Mouse (Mus musculus): Measurements from ENCODE around the gene Aldh1a7. TPM values are rescaled to one million over a fixed set of nuclear protein-coding genes. Genes with fewer than 3 reads are reported as not detected.

Gene Aldh1a7
- 2.8 and 3.3 TPM in 2 replicates for polyA plus RNA-seq (2015; fragmentation: Nextera tagmentation; extraction: Ambion mirVana)

DNA sequence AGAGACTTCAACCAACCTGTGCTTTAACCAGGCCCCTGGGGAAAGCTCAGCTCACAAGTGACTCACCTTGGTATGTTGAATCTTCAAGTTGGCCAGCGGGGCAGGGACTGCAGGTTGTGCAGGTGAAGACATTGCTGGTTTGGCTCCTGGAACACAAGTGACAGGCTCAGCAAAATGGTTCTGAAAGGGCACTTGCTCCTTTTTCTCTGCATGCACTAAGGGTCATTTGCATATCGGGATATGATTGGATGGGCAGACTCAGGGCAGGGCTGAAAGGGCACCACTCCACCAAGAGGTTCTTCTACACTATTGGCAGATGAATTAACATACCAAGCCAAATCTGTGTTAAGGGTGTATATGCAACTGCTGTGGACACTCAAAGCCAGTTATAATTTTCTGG lies at the start of gene Aldh1a7:
TSS of gene Aldh1a7 (minus strand) at position 182 of the 400 bp plus-strand sequence.
- WGBS, result 61% methylated on average over 2 of the region's 2 CpGs
- no peaks in the 10 kb centered on the region for H3K27me3 ChIP-seq (replicated peaks)
- no peak for ATAC-seq (ENCODE audit: extremely low read depth, insufficient number of reproducible peaks, low FRiP score, low TSS enrichment)
- H3K9ac ChIP-seq, result no peak within 1 kb of the TSS
- H3K4me2 ChIP-seq, result no peak within 1 kb of the TSS
- H3K4me3 ChIP-seq, result no peak within 1 kb of the TSS
- H3K36me3 ChIP-seq, result no peaks in the 10 kb centered on the region
- no peaks in the 10 kb centered on the region for H3K9me3 ChIP-seq
- no peak within 1 kb of the TSS for H3K27ac ChIP-seq (replicated peaks)
- no peaks in the 10 kb centered on the region for H3K4me1 ChIP-seq

- Histone ChIP-seq H3K4me3 (no peak overlapping the region), H3K27me3 (replicated peaks) (no peaks in the 10 kb centered on the region), H3K9ac (no peak overlapping the region), H3K4me2 (no peak overlapping the region), H3K36me3 (no peaks in the 10 kb centered on the region), H3K9me3 (no peaks in the 10 kb centered on the region), H3K27ac (replicated peaks) (no peak overlapping the region), H3K4me1 (no peaks in the 10 kb centered on the region)
- 37% methylated on average over 2 of the region's 2 CpGs for WGBS
- ATAC-seq (ENCODE audit: extremely low read depth, insufficient number of reproducible peaks, low FRiP score, low TSS enrichment), result no peak
These were observed 48.3 kb upstream of the Aldh1a7 start for GRCm38 (mm10) chr19:20775681-20776080.

DNA sequence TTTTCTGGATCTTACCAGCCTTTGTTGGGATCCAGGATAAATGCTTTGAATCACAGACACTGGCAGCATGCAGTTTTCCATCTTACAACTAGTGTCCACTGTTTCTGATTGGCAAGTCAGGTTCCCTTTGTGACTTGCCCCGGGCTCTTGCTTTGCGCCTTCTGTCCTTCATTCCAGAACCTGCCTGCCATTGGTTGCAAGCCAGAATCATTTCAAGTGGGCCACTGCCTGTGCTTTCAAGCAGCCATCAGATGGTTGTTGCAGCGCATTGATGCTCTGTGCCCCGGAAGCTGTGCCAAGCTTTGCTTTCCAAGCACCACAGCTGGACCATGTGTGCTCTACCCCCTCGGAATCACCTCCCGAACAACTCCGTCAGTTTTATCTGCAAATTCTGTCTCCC lies 46.6 kb upstream of the Aldh1a7 start:
- Histone ChIP-seq H3K36me3 (no peaks in the 10 kb centered on the region), H3K27me3 (replicated peaks) (no peaks in the 10 kb centered on the region), H3K4me3 (no peak overlapping the region), H3K9ac (no peak overlapping the region), H3K4me1 (no peaks in the 10 kb centered on the region), H3K4me2 (no peak overlapping the region), H3K9me3 (no peaks in the 10 kb centered on the region), H3K27ac (replicated peaks) (no peak overlapping the region)
- ATAC-seq (ENCODE audit: extremely low read depth, insufficient number of reproducible peaks, low FRiP score, low TSS enrichment), result no peak
- WGBS, result 73% methylated on average over 7 of the region's 7 CpGs

DNA sequence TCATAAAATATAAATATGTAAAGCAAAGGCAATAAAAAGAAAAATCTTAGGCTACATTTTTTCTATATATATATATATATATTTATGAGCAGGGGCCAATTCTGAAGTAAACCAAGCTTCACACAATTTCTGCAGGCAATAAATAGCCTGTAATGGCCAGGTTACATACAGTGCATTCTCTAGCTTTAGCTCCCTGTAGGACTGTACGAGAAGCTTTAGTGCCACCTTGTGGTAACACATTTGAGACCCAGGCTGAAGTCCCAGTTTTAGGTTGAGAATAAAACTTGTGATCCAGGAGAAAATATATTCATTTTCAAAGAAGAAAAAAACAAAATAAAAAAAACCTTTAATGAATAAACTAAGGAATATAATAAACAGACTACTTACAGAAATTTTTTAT lies 36.9 kb upstream of the Aldh1a7 start:
- no peak for ATAC-seq (ENCODE audit: extremely low read depth, insufficient number of reproducible peaks, low FRiP score, low TSS enrichment)
- 23% methylated on average over 1 of the region's 1 CpGs for WGBS

DNA sequence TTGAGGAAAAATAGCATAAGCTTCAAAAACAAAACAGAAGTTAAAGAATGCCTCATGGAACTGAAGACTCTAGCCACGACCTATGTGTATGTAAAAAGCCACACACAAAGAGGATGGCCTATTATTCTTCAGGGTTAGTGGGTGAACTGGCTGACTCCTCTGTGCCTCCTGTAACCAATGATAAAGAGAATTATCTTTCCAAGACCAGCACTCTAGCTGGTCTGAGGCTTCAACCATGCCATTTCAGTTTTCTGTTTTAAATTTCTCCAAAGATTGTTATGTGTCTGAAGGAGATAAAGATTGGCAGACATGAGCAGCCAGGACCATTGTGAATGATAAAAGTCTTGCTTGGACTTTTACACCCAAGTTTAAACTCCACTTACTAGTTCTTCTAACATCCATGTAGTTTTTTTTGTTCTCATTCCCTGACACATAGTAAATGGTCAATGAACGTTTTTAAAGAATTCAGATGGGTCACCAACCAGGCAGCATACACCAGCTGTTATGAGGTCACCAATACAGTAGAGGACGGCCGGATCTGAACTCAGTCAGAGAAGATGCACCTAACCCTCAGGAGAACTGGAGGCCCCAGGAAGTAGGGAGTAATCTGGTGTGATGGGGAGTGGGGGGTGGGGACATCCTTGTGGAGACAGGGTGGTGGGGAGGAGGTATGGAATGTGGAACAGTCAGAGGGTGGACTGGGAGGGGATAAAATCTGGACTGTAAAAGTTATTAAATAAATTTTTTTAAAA lies 34.5 kb upstream of the Aldh1a7 start:
- no peak overlapping the region for H3K4me3 ChIP-seq
- no peak overlapping the region for H3K9ac ChIP-seq
- H3K36me3 ChIP-seq, result no peaks in the 10 kb centered on the region
- no peaks in the 10 kb centered on the region for H3K27me3 ChIP-seq (replicated peaks)
- peaks cover 5% of the 10 kb centered on the region; the same call in 1 of the 2 replicates for H3K4me1 ChIP-seq
- ATAC-seq (ENCODE audit: extremely low read depth, insufficient number of reproducible peaks, low FRiP score, low TSS enrichment), result no peak
- 43% methylated on average over 4 of the region's 4 CpGs for WGBS
- H3K9me3 ChIP-seq, result no peaks in the 10 kb centered on the region
- no peak overlapping the region for H3K4me2 ChIP-seq
- no peak overlapping the region for H3K27ac ChIP-seq (replicated peaks)

More for the DNA sequence above, 36.9 kb upstream of the Aldh1a7 start:
- no peak overlapping the region for H3K4me2 ChIP-seq
- H3K4me3 ChIP-seq, result no peak overlapping the region
- H3K9ac ChIP-seq, result no peak overlapping the region
- no peaks in the 10 kb centered on the region for H3K9me3 ChIP-seq
- H3K4me1 ChIP-seq, result peaks cover 5% of the 10 kb centered on the region; the same call in 1 of the 2 replicates
- H3K27me3 ChIP-seq (replicated peaks), result no peaks in the 10 kb centered on the region
- H3K27ac ChIP-seq (replicated peaks), result no peak overlapping the region
- no peaks in the 10 kb centered on the region for H3K36me3 ChIP-seq

- Histone ChIP-seq H3K9me3 (no peaks in the 10 kb centered on the region), H3K36me3 (no peaks in the 10 kb centered on the region), H3K27me3 (replicated peaks) (no peaks in the 10 kb centered on the region), H3K9ac (no peak overlapping the region), H3K4me3 (no peak overlapping the region), H3K27ac (replicated peaks) (no peak overlapping the region), H3K4me1 (peaks cover 5% of the 10 kb centered on the region; the same call in 1 of the 2 replicates), H3K4me2 (no peak overlapping the region)
- ATAC-seq (ENCODE audit: extremely low read depth, insufficient number of reproducible peaks, low FRiP score, low TSS enrichment), result no peak
- 40% methylated on average over 3 of the region's 3 CpGs for WGBS
These were observed 33.8 kb upstream of the Aldh1a7 start for GRCm38 (mm10) chr19:20761119-20761518.

GRCm38 (mm10) chr19:20744630-20745029 lies 17.3 kb upstream of the Aldh1a7 start:
- 55% methylated on average over 1 of the region's 1 CpGs for WGBS
- H3K27me3 ChIP-seq (replicated peaks), result no peaks in the 10 kb centered on the region
- H3K36me3 ChIP-seq, result no peaks in the 10 kb centered on the region
- H3K9me3 ChIP-seq, result no peaks in the 10 kb centered on the region
- H3K4me3 ChIP-seq, result no peak overlapping the region
- H3K4me1 ChIP-seq, result no peaks in the 10 kb centered on the region
- no peak overlapping the region for H3K9ac ChIP-seq
- no peak for ATAC-seq (ENCODE audit: extremely low read depth, insufficient number of reproducible peaks, low FRiP score, low TSS enrichment)
- H3K27ac ChIP-seq (replicated peaks), result no peak overlapping the region
- no peak overlapping the region for H3K4me2 ChIP-seq

DNA sequence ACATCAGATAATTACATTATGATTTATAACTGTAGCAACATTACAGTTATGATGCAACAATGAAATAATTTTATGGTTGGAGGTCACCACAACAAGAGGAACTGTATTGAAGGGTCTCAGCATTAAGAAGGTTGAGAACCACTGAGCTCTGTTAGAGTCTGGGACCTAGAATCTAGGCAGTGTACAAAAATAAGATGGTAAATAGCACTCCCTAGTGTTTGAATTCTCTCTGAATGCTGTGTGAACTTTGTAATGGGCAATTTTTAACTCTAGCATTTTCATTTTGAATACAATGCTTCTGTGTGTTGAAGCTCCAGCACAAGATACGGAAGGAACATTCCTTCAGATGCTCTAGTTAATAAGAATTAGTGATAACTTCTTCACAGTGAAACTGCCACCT lies 916 bp upstream of the Aldh1a7 start:
- ATAC-seq (ENCODE audit: extremely low read depth, insufficient number of reproducible peaks, low FRiP score, low TSS enrichment), result no peak
- no peak overlapping the region for H3K4me3 ChIP-seq
- H3K4me1 ChIP-seq, result no peaks in the 10 kb centered on the region
- WGBS, result 60% methylated on average over 1 of the region's 1 CpGs
- no peaks in the 10 kb centered on the region for H3K9me3 ChIP-seq
- no peaks in the 10 kb centered on the region for H3K27me3 ChIP-seq (replicated peaks)
- no peak overlapping the region for H3K9ac ChIP-seq
- H3K27ac ChIP-seq (replicated peaks), result no peak overlapping the region
- H3K4me2 ChIP-seq, result no peak overlapping the region
- H3K36me3 ChIP-seq, result no peaks in the 10 kb centered on the region

DNA sequence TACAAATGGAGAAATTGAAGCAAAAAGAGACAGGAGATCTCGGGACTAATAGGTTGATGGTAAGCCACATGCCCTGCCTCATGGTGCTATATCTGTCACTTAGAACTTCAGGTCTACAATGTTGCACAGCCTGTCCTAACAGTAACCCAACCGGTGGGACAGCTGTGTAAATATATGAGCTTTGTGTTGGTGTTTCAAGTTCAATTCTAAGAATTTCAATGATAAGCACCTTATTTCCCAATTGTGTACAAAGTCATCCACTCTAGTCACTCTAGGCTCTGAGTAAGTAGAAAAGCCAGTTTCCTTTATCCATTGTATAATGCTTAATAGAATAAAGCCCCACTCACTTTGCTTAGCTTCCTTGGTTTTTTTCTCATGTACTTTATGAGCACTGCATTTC lies 4.4 kb downstream of the Aldh1a7 start:
- Histone ChIP-seq H3K4me1 (no peaks in the 10 kb centered on the region), H3K27ac (replicated peaks) (no peak overlapping the region), H3K4me3 (no peak overlapping the region), H3K27me3 (replicated peaks) (no peaks in the 10 kb centered on the region), H3K4me2 (no peak overlapping the region), H3K36me3 (no peaks in the 10 kb centered on the region), H3K9ac (no peak overlapping the region), H3K9me3 (no peaks in the 10 kb centered on the region)
- no peak for ATAC-seq (ENCODE audit: extremely low read depth, insufficient number of reproducible peaks, low FRiP score, low TSS enrichment)
- WGBS, result 74% methylated on average over 2 of the region's 2 CpGs

GRCm38 (mm10) chr19:20720298-20720697 lies 7.1 kb downstream of the Aldh1a7 start:
- Histone ChIP-seq H3K27ac (replicated peaks) (no peak overlapping the region), H3K4me1 (no peaks in the 10 kb centered on the region)
- no peak for ATAC-seq (ENCODE audit: extremely low read depth, insufficient number of reproducible peaks, low FRiP score, low TSS enrichment)

GRCm38 (mm10) chr19:20715617-20716016 lies 11.7 kb downstream of the Aldh1a7 start:
- Histone ChIP-seq H3K4me2 (no peak overlapping the region), H3K4me1 (no peaks in the 10 kb centered on the region), H3K27ac (replicated peaks) (no peak overlapping the region), H3K36me3 (no peaks in the 10 kb centered on the region), H3K9me3 (no peaks in the 10 kb centered on the region), H3K27me3 (replicated peaks) (no peaks in the 10 kb centered on the region), H3K4me3 (no peak overlapping the region), H3K9ac (no peak overlapping the region)
- 76% methylated on average over 3 of the region's 3 CpGs for WGBS
- ATAC-seq (ENCODE audit: extremely low read depth, insufficient number of reproducible peaks, low FRiP score, low TSS enrichment), result no peak

More at GRCm38 (mm10) chr19:20720298-20720697, 7.1 kb downstream of the Aldh1a7 start:
- 87% methylated on average over 2 of the region's 2 CpGs for whole genome bisulfite sequencing
- H3K9me3 ChIP-seq, result no peaks in the 10 kb centered on the region
- no peaks in the 10 kb centered on the region for H3K27me3 ChIP-seq (replicated peaks)
- no peaks in the 10 kb centered on the region for H3K36me3 ChIP-seq
- no peak overlapping the region for H3K4me2 ChIP-seq
- H3K9ac ChIP-seq, result no peak overlapping the region
- H3K4me3 ChIP-seq, result no peak overlapping the region

DNA sequence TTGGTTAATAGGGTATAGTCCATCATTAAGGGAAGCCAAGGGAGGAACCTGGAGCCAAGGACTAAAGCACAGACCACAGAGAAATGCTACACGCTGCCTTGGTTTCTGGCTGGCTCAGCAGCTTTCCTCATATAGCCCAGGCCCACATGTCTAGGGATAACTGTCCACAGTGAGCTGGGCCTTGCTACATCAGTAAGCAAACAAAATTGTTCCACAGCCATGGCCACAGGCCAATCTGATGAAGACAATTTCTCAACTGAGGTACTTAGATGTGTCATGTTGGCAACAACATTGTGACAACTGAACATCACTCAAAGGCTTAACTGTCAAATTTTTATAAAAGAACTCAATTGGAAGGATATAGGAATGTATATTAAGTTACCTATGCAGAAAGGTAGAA lies 12.3 kb downstream of the Aldh1a7 start:
- 80% methylated on average over 1 of the region's 1 CpGs for WGBS

More for the DNA sequence above, 12.3 kb downstream of the Aldh1a7 start:
- H3K4me2 ChIP-seq, result no peak overlapping the region
- H3K9me3 ChIP-seq, result no peaks in the 10 kb centered on the region
- H3K4me1 ChIP-seq, result no peaks in the 10 kb centered on the region
- no peak overlapping the region for H3K9ac ChIP-seq
- no peak overlapping the region for H3K4me3 ChIP-seq
- H3K36me3 ChIP-seq, result no peaks in the 10 kb centered on the region
- no peak for ATAC-seq (ENCODE audit: extremely low read depth, insufficient number of reproducible peaks, low FRiP score, low TSS enrichment)
- no peak overlapping the region for H3K27ac ChIP-seq (replicated peaks)
- no peaks in the 10 kb centered on the region for H3K27me3 ChIP-seq (replicated peaks)

All from heart, embryonic 13.5 days (tissue).